Mouse (Mus musculus): Measurements from ENCODE around the gene Gm7233.
"Not testable (repeated sequence)": the region's sequence is repeated elsewhere in the genome, so short reads cannot be mapped to it uniquely, and the experiment has no call there.

DNA sequence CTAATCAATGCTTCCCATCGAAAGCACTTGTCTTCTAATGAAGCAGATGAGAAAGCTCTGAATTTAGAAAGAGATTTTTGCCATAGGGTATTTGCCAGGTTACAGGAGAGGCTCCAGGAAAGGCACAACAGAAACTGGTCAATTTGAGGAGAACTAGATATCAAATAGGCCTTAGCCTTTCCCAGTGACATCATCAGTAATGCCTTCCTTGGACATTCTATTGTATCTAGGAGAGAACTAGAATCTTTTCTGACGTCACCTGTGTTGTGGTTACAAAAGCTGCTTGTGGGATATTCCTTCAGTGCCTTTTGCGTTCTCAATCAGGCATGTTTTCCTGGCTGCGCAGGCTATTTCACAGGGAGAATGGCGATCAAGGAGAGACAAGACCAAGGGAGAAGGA, at the start of gene Gm7233:
- TF ChIP-seq CTCF (IDR thresholded peaks at IDR 0.05; ENCODE audit: low read depth, low read length); POLR2A (IDR thresholded peaks at IDR 0.05; ENCODE audit: extremely low read depth, insufficient read depth, low read length): not testable (repeated sequence)
